Mouse (Mus musculus) right cerebral cortex, postnatal 36 days (tissue): ENCODE data around the gene Thap8.

Experiments
- DNase-seq, 2 experiments: peaks; one replicate each; pipeline ENCODE4 v3.0.0; 2022; ENCODE audit warnings: low spot score in 2 of 2, mixed read lengths in 1 of 2

Thap8 gene

DNA sequence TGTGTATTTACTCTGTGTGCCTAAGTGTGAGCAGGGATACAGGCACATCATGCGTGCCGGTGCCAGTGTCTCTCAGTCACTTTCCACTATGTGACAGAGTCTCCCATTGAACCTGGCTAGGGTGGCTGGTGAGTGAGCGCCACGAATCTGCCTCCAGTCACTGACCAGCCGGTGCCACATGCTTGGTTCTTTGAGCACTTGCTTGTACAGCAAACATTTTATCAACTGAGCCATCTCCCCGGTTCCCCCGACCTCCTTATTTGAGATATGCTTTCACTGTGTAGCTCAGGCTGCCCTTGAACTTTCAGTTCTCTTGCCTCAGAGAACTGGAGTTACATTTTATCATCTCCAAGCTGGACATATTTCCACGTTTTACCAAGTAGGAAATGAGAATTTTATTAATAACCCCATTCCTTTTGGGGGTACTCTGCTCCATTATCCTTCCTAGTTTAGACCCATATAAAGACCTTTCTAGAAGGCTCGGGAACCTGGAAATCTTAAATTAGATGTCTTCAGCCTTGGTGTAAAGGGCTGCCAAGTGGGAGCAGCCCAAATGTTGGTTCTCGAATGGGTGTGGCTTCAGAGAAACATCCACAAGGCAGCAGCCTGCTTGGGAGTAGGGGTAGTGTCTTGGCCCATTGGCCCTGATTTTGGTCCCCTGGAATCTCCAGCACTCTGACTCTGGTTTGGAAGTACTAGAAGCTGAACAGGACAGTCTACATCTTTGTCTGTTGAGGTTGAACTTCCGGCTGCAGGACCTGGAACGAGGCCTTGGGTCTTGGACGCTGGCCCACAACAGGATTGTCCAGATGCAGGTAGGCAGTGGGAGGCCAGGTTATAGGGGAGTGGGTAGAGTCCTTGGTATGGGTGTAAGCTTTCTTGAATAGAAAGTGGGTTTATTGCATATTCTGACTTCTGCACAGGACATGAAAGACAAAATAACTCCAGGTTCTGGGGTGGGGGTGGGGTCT lies 36.0 kb downstream of the Thap8 start:
- DNase-seq, result no peak

DNA sequence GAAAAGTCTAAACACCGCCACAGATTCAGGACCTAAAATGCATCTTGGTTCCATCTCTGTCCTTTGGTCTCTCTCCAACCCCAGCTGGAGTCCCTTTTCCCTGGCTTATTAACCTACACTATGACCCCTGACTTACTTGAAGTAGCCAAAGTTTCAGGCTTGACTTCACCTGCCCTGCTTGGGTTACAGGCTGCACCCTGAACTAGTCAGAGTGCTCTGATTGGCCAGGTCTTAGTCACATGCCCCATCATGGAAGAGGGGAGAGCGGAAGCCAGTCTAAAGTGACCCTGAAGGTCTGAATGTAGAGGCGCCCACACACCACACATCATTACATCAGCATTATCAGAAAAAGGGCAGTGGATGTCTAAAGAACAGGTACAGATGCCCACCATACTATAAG lies 38.2 kb downstream of the Thap8 start:
- DNase-seq, result no peak

DNA sequence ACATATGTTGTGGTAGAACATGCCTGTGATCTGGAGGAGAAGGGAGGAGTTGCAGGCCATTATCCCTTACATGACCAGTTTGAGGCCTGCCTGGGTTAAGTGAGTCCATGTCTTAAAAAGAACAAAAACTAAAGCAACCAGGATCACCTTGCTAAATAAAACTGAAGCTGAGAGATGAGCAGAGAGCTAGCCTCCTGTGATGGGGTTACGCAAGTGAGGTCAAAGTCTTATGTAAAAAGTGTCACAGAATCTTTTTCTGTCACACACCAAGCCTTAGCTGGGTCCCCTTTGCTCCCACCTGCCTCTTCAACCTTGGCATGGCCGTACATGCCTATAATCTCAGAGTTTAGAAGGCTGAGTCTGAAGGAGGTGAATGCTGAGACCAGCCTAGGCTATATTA lies 41.1 kb downstream of the Thap8 start:
- no peak for DNase-seq

DNA sequence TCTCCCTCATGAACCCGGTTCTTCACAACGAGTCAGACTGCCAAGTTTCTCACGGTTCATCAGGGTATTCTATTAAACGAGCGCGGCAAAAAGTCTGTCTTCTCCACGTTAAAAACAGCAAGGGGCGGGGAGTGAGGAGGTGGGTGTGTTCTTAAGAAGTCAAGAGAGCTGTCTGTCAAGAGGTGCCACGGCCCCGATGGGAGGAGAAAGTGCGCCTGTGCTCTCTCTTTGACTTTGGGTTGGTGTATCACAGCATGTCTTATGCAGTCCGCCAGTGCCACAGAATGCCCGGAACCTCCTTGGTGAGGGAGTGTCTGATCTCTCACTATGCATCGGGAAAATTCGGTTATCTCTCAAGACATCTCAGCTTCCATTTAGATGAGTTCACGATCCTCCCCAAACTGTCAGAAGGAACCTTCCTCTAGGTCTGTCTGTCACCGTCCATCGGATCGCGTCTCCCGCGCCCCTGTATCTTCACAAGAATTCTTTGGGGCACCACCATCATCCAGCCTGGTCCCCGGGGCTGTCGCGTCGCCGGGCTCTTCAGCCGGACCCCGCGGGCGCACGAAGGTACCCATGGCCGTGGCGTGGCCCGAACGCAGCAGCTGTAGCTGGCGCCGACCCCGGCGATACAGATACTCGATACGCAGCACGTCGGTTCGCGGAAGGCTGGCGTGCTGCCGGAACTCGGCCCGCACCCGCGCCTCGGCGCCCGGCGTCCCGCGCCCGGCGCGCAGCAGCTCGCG lies 41.8 kb downstream of the Thap8 start, which contains the start of gene E130208F15Rik:
Gene E130208F15Rik (plus strand): TSS at position 202 of the 746 bp plus-strand sequence.
- peak; percentile 62 to 79 for DNase-seq

DNA sequence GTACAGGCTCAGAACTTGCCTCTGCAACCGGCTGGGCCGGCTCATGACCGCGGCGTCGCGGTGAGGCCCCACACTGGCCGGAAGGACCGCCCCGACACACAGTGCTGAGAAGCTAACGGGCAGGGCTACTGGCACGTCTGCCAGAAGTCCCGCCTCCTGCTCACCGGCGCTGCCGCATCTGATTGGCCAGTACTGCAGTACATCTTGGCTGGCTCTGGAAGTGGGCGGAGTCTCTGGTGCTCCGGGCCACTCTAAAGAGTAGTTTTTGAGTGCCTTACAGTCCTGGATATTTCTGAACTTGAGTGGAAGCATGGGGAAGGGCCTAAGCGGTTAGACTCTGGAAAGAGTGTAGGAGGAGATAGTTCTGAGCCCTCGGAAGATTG lies 42.4 kb downstream of the Thap8 start:
- DNase-seq, result peak; percentile 96 to 97

DNA sequence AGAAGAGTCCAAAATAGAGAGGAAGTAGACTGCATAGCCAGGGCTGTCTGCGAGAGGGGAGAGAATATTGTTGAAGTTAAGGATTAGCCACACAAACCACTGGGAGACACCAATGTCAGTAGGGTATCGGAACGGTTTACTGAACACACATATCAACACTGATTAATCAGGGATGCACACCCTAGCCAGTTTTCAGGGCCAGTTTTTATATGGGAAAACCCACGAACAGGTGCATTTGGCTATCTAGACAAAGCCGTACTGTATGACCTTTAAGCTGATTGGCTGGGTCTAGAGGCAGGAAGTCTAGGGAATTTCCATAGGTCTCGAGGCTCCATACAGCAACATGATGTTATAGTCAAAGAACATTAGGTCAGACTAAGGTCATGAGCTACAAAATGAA lies 43.0 kb downstream of the Thap8 start:
- no peak for DNase-seq

DNA sequence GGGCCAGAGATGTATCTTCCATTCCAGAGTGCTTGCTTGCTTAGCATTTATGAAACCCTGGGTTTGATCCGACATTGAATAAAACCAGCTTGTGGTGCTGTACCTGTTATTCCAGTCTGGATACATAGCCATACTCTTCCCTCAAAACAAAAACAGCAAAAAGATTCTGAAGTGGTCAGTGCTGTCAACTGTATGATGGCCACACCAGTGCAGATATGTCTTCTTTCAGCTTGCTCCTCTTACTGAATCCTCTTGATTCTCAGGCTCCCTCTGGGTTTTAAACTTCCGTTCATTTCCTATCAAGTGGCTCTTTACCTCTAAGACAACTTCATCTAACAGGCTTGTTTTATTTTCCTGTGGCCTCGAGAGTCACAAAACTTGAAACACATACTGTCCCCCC lies 43.9 kb downstream of the Thap8 start, which contains the start of gene Sdhaf1:
Gene Sdhaf1 (minus strand): TSS at position 101 of the 400 bp plus-strand sequence.
- no peak for DNase-seq

DNA sequence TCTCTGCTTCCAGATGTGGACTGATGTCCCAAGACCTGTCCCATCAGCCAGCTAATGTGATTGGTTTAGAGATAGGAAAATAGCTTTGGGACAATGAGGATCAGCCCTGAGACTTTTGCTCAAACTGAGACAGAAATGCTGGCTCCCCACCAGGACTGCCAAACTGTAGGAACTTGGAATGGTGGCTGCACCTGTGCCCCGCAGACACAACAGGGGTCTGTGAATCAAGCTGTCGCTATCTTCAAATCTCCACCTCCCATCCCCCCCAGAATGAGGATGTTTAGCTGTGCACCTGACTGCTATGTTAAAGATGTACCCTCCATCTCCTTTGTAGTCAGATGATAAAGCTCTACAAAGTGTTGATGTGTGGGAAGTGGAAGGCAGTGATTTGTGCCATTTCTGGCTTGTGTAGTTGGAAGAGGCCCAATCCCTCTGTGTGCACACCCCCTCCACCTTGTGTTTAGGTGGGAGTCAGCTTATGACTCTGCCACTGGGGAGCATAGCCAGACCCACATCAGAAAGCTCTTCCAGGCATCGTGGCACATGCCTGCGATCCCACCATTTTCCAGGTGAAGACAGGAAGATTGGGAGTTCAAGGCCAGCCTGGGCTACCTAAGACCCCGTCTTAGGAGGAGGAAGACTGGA lies 44.5 kb downstream of the Thap8 start:
- peak; percentile 60 to 72 for DNase-seq

DNA sequence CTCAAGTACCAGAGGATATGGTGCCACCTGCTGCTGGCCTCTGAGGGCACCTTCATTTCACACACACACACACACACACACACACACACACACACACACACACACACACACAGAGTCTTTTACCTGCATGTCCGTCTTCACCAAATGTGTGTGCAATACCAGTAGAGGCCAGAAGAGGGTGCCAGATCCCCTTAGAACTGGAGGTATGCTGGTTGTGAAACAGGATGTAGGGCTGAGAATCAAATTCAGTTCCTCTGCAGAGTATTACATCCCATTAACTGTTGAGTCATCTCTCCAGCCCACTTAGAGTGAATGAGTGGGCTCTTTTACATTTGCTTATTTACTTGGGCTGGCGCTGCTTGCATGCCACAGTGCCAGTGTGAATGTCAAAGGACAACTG lies 45.5 kb downstream of the Thap8 start:
- no peak for DNase-seq

DNA sequence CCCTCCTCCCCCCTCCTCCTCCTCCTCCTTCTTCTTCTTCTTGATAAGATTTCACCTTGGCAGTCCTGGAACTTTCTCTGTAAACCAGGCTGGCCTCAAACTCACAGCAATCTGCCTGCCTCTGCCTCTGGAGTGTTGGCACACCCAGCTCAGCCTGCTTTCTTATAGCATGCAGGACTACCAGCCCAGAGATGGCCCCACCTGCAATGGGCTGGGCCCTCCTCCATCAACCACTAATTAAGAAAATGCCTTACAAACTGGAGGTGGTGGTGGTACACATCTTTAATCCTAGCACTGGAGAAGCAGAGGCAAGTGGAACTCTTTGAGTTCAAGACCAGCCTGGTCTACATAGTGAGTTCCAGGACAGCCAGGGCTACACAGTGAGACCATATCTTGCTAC lies 46.5 kb downstream of the Thap8 start:
- DNase-seq, result no peak

DNA sequence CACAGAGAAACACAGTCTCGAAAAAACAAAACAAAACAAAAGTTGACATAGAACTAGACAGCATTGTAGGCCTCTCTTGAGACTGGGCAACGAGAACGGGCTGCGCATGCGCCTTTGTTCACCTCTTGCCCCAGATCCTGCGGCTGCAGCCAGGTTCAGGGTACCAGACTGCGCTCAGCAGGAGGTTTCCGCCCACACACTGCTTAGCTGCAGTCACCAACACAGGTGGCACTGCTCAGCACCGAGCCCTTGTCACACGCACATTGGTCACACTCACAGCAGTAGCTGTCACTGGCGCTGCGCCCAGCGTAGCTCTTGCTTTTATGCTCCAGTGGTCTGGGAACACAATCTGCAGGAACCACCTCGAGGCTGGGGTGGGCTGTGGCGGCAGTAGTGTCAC lies 47.2 kb downstream of the Thap8 start:
- no peak for DNase-seq

DNA sequence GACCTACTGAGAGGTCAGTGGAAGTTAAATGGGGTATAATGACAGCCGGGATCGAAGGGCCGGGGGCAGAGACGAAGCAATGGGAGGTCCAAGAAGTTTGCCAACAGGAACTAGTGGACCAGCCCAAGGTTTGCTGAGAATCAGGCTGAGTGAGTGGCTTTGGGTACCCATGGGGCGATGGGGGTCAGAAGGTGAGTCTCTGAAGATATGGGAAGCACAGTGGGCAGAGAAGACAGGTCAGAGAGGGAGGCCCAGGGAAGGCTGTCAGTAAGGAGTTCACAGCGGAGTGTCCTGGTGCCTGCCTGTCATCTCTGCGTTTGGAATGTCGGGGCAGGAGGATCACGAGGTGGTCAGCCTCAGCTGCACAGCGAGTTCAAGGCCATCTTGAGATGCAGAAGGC lies 48.5 kb downstream of the Thap8 start:
- no peak for DNase-seq

DNA sequence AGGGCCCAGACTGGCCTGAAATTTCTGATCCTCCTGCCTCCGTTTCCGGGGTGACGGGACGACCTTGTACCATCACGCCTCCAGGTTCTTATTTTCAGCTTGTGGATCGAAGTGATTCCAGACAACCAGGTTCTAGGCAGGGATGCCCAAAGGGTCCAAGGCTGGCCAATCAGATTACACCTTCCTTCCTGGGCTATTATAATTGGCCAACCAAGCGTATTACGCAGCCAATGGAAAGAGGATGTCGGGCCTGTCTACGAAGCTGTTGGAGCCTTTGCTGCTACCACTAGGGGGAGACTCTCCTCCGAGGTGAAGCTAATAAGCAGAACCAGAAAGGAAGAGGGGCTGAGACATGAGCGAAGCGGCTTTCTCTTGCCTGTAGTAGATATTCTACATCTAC lies 52.0 kb downstream of the Thap8 start:
- peak; percentile 90 to 95 for DNase-seq

DNA sequence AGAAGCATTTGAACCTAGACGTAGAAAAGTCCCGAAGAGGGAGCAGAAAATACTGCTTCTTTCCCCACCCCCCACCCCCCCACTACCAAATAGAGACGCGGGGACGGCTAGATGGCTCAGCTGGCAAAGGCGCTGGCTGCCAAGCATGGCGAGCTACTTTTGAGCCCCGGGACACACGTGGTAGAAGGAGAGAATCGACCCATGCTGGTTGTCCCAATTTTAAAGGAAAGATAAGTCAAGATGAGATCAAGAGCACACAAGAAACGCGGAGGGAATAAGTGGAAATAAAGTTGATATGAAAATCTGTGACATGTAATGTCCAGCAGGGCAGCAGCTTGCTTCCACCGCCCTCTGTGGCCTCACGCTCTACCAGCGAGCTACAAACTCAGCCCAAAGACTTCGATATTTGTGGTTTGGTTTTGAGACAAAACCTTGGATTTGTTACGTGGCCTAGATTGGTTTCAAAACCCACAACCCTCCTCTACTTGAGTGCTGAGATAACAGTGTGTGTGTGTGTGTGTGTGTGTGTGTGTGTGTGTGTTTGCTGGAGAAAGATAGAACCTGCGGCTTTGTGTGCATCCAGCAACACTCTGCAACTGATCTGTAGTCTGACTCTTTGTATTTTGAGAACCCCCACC lies 52.8 kb downstream of the Thap8 start:
- DNase-seq, result no peak

DNA sequence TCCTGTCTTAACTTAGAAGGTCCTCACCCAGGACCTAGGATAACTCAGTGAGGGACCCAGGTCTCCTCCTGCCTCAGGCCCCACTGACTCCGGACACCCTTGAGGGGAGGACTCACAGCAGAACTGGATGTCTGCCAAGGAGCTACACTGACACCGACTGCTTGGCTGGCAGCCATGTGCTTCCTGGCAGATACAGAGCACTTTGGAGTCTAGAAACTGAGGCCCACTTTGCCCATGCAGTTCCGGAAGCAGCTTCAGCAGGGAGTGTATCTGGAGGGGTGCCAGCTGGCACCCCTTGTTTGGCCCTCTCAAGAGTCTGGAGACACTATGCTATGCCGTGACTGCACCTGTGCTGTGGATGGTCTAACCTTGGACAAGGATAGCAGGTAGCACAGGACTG lies 53.5 kb downstream of the Thap8 start:
- peak; percentile 75 to 81 for DNase-seq

DNA sequence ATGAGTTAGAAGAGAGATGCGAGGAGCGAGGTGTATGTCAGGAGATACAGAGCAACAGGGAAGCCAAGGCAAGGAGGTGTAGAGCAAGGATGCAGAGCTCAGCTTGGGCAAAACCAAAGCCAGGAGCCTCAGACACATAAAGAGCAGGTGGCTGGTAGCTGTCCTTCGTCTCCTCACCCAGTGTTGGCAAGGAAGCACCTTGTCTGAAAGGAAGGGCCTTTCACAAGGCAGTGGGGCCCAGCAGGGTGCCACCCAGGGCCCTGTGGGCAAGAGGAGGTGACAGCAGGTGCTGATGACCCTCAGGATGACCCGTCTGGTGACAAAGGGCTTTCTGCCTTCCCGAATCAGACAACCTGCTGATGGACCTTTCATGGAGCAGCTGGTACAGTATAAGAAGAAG lies 54.7 kb downstream of the Thap8 start:
- DNase-seq, result no peak

DNA sequence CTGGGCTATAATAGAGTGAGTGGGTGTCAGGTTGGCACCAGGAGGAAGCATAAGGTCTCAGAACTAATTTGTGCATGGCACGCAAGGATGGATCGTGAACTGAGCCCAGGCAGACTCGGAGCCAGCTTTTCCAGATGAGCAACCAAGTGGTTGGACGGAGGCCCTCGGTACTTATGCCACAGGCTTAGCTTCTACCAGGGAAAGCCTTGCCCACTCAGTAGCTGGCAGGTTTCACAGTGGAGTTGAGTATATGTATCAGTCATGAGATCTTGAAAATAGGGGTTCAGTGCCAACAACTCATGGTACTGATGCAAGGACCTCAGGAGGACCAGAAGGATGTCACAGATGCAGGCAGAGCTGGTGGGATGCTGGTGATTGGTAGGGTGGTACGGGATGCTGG lies 55.8 kb downstream of the Thap8 start:
- no peak for DNase-seq

DNA sequence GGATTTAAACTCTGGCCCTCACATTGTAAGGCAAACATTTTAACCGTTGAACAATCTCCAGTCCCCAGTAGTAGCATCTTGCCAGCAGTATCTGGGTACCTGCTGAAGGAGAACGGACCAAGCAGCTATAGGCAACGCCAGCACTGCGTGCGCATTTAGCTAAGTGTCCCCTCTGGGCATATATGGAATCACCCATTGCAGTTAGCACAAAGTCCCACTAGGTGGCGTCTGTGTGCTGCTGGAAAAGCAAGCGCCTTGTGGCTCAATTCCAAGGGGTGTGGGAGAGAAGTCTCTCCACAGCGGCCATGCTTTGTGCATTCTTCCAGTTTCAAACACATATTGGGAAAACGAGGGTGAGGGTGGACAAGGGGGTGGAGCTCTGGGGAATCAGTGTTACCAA lies 56.5 kb downstream of the Thap8 start:
- peak; percentile 77 to 85 for DNase-seq

DNA sequence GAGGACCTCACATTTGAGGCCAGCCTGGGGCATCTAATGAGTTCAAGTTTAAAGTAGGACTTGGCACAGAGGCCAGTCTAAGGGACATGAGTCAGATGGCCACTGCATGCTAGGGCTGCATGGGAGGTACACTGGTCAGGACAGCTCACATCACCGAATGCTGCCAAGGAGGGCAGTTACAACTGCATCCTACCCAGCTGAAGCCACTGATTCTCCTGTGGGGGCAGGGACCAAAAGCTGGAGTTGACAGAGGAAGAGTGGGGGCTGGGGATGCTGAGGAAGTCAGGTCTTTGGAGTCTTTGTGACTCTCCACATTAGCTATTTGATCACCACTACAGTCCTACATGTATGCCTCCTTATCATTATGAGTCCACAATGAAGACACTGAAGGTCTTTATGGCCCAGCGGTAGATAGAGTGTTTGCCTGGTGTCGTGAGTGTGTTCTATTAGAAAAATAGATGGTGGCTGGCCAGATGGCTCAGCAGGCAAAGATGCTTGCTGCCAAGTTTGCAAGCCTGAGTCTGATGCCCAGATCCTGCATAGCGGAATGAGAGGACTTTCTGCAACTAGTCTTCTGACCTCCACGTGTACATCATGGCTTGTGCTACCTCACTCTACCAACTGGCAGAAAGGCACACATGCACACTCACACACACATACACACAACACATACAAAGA lies 59.7 kb downstream of the Thap8 start:
- DNase-seq, result no peak
